Mouse (Mus musculus) liver (tissue): ENCODE measurements around the gene Hcar1.

Experiments used
- DNase-seq: peaks from one replicate; pipeline ENCODE4 v3.0.0-alpha.2; 2020; ENCODE audit warnings: mixed read lengths

Hcar1 gene

GRCm38 (mm10) chr5:123879928-123880327, at the start of gene Hcar1:
TSS of gene Hcar1 (minus strand) at chr5:123880020.
- no peak for DNase-seq

DNA sequence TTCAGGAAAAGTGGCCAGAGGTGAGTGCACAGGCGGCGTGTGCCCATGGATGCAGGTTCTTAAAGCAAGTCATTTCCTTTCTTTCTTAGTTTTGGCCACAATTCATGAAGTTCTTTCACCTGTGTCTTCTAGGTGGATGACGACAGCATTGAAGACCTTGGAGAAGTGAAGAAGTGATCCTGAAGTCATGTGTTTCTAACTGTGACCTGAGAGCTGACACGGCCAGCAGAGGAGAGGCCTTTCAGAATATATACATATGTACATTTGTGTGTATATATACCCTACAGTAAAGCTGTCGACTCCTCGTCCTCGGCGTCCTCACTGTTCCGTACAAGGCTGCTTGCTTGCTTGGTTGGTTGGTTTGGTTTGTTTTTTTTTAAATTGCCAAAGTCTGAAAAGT, 47.3 kb upstream of the Hcar1 start, which contains the start of gene Gm43518:
Gene Gm43518, plus strand, starts transcription at position 301 of the 400 bp plus-strand sequence.
- DNase-seq, result no peak

- DNase-seq, result no peak
Observed at GRCm38 (mm10) chr5:123922112-123922511, 42.3 kb upstream of the Hcar1 start.

GRCm38 (mm10) chr5:123914852-123915251, 35.0 kb upstream of the Hcar1 start:
- DNase-seq, result no peak

- DNase-seq, result no peak
Observed at GRCm38 (mm10) chr5:123907631-123907977, 27.8 kb upstream of the Hcar1 start.

GRCm38 (mm10) chr5:123906976-123907630, 27.3 kb upstream of the Hcar1 start, which contains the start of gene Denr:
TSS of gene Denr (plus strand) at chr5:123907175.
- peak; percentile 100 for DNase-seq

GRCm38 (mm10) chr5:123906146-123906975, 26.5 kb upstream of the Hcar1 start:
- DNase-seq, result no peak

- DNase-seq, result no peak
Observed at GRCm38 (mm10) chr5:123904059-123904672, 24.3 kb upstream of the Hcar1 start.

GRCm38 (mm10) chr5:123897352-123897751, 17.5 kb upstream of the Hcar1 start:
- no peak for DNase-seq

DNA sequence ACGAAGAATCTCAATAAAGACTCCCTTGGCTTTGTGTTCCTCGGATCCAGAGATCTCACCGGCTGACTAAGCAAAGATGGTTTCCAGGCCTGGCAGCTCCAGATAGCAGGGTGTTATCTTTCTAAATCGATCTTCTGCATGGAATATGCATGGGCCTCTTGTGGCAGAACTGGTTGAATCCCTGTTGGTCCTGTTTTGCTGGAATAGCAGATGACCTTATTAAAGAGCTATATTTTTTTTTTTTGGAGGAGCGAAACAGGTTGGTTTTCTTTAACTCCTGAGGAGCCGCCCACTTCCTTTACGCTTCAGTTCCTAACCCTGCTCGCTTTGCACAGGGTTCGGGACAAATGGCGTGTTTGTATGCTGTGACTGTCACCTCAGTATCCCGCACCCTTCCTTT, 16.6 kb upstream of the Hcar1 start:
- no peak for DNase-seq

- DNase-seq, result no peak
Observed at GRCm38 (mm10) chr5:123893520-123893919, 13.7 kb upstream of the Hcar1 start.

DNA sequence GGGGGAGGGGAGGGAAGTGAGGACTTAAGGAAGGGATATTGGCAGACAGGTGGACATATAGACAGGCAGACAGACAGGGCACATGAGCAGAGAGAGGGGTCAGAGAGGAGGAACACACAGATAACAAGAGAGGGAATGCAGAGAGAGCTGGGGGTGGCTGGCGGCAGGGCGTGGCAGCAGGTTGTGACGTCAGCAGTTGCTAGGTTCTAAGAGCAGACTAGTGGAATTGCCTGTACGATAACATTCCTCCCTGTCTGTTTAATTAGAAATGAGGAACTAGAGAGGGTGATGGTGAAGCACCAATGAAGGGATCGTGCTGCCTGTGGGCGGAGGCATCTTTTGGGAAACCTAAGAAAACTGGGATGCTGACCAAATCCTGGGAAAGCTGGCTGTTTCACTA, 11.8 kb upstream of the Hcar1 start:
- peak; percentile 37 for DNase-seq

DNA sequence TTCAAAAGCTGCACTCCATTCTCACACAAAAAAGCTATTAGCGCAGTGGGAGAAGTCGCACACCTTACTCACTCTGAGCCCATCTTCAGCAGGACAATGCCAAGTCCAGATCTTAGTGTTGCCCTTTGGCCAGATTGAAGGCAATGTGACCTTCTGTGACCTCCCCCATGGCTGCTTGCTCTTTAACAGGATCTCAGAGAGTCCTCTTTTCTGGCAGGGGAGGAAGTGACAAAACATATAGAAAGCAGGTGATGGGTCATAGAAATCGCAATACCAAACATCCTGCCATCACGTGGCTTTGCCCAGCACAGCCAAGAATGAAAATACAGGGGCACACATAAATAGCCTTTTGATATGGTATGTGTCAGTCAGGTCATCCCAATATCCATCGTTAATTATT, 11.2 kb upstream of the Hcar1 start:
- no peak for DNase-seq

DNA sequence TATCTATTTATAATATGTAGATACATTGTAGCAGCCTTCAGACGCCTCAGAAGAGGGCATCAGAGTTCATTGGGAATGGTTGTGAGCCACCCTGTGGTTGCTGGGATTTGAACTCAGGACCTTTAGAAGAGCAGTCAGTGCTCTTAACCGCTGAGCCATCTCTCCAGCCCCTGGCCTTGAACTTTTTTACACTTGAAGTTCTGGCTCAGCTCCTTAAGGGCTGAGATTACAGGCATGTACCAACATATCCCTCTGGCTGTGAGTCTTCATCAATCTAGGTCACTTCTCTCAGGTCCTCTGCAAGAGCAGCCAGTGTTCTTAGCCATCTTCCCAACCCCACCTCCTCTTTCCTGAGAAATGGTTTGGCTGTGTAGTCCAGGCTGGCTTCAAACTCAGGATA, 10.5 kb upstream of the Hcar1 start:
- no peak for DNase-seq

- DNase-seq, result no peak
Observed at GRCm38 (mm10) chr5:123886365-123886764, 6.5 kb upstream of the Hcar1 start.

GRCm38 (mm10) chr5:123884332-123884731, 4.5 kb upstream of the Hcar1 start:
- no peak for DNase-seq

- no peak for DNase-seq
Observed at GRCm38 (mm10) chr5:123883891-123884290, 4.1 kb upstream of the Hcar1 start.

- no peak for DNase-seq
Observed at GRCm38 (mm10) chr5:123880778-123881177, 958 bp upstream of the Hcar1 start.

DNA sequence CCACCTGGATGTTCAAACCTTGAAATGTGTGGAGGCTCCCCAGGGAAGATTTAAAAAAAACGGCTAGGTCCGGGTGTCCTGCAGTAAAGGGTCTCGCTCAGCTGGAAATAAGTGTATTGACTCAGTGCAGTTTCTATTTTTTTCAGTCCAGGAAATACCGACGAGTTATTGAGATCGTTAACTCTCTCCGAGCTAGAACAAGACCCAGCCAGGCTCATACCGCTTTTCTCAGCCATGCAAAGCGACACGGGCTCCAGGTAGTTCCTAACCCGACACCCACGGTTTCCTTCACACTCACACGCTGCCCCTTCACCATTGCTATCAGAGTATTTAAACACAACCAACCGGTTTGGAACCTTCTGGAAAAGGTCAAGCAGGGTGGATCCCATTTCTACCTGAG, 1.8 kb downstream of the Hcar1 start:
- no peak for DNase-seq

DNA sequence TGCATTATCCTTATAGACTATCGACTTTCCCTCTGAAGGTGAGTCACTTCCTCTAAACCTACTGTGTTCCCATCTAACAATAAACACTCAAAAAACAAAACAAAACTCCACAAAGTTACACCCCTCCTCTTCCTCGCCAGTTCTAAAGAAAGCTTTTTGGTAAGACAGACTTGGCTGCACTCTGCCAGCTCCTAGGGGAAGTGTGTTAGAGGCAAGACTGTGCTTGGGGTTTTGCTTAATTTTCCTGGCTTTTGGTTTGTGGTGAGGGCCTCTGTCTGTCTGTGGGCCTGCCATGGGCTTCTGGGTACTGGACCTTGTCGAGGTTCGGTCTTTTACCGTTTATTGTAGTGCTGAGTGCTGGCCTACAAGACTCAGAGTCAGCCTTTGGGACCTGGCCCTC, 5.6 kb downstream of the Hcar1 start:
- no peak for DNase-seq

DNA sequence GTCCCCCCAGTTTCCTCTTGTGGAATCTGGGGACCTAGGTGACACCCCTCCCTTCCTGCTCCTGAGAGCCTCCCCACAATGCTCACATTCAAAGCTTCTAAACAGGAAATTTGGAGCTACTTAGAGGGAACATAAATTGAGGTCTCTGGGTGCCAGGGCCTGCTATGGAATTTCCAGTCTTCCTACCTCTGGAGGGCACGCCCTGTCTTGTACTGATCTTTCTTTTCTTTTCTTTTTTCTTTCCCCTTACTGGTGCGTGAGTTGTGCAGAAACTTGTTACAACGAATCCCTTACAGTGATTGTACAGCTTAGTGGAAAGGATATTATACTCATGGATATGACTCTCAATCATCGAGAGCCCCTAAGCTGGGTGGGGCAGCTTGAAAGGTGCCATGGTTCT, 10.2 kb downstream of the Hcar1 start:
- no peak for DNase-seq

- DNase-seq, result no peak
Observed at GRCm38 (mm10) chr5:123866457-123866856, 13.4 kb downstream of the Hcar1 start.

- DNase-seq, result no peak
Observed at GRCm38 (mm10) chr5:123865365-123865764, 14.5 kb downstream of the Hcar1 start, which contains the start of gene Hcar2. TSS of gene Hcar2 (minus strand) at chr5:123865499.

GRCm38 (mm10) chr5:123863934-123864333, 15.9 kb downstream of the Hcar1 start:
- DNase-seq, result no peak
